ENCODE assay signal across 8 mouse cellular contexts in the genomic region with DNA sequence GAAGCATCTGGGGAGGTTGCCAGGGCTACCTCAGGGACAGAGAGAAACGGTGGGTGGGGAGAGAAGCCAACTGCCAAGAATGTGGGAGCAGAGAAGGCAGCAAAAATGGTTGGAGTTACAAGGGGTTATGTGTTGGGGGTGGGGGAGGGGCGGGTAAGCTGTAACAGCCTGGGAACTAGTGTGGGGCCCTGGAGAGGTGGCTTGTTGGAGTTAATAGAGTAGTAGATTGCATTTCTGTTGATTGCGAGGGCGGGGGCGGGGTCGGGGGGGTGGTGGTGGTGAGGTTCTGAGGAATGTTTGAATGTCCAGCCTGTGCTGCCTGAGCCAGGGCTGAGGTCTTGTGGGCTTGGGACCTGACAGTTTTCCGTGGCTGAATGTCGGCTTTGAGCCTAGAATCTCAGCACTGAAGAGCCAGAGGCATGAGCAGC. TPM values are rescaled to one million over a fixed set of nuclear protein-coding genes. Genes with fewer than 3 reads are reported as not detected.
DNase-seq lines count a peak whose midpoint lies in the region; ATAC-seq lines count a peak whose summit lies in the region.

No protein-coding gene starts in this region.

- intact Hi-C loops in heart, postnatal 14 days (cut with DNase I): no loop called here

- H3K27me3 ChIP-seq in heart, embryonic 16.5 days (ENCODE audit: control insufficient read depth, insufficient read depth, low read length): no peaks in the 10 kb centered on the region
- no peaks in the 10 kb centered on the region for H3K27me3 ChIP-seq in midbrain, embryonic 10.5 days (ENCODE audit: low read depth, poor library complexity, severe bottlenecking)

- peak overlapping the region; percentile 14; the same call in 1 of the 2 replicates for H3K4me3 ChIP-seq in heart, embryonic 16.5 days (ENCODE audit: low read length)
- H3K4me3 ChIP-seq in midbrain, embryonic 10.5 days: no peak overlapping the region

- H3K4me1 ChIP-seq in heart, embryonic 16.5 days (ENCODE audit: control insufficient read depth, insufficient read depth, low read length): peaks cover 18% of the 10 kb centered on the region
- peaks cover 24% of the 10 kb centered on the region for H3K4me1 ChIP-seq in midbrain, embryonic 10.5 days

- ATAC-seq in heart, embryonic 16.5 days (replicated peaks; ENCODE audit: extremely low read depth, insufficient read depth, low FRiP score): 0 out of 2 replicates have a peak, but pooled peaks have one; percentile 55

- peak overlapping the region; percentile 37 for H3K4me2 ChIP-seq in heart, embryonic 16.5 days (ENCODE audit: low read depth, low read length)

- no peak overlapping the region for H3K27ac ChIP-seq in heart, embryonic 16.5 days (ENCODE audit: low read length)
- peak overlapping the region; percentile 46; the same call in 1 of the 2 replicates for H3K27ac ChIP-seq in midbrain, embryonic 10.5 days (replicated peaks)

- H3K9me3 ChIP-seq in heart, embryonic 16.5 days (replicated peaks; ENCODE audit: control insufficient read depth, low read length): peaks cover 4% of the 10 kb centered on the region; the same call in 1 of the 2 replicates
- peaks cover 5% of the 10 kb centered on the region; the same call in 1 of the 2 replicates for H3K9me3 ChIP-seq in midbrain, embryonic 10.5 days (replicated peaks)

- H3K36me3 ChIP-seq in heart, embryonic 16.5 days (ENCODE audit: control insufficient read depth, insufficient read depth): peaks cover 6% of the 10 kb centered on the region
- peaks cover 35% of the 10 kb centered on the region for H3K36me3 ChIP-seq in midbrain, embryonic 10.5 days

- WGBS in heart, embryonic 16.5 days: 23% methylated on average over 8 of the region's 8 CpGs
- 38% methylated on average over 8 of the region's 8 CpGs for WGBS in midbrain, embryonic 10.5 days

- no peak overlapping the region for H3K9ac ChIP-seq in heart, embryonic 16.5 days (ENCODE audit: low read length)

- no peak for DNase-seq in heart, postnatal 14 days
- DNase-seq in ZHBTc4 (ENCODE audit: low read depth, low spot score): peak; percentile 65
- peak; percentile 49 for DNase-seq in forelimb bud, embryonic 11.5 days (ENCODE audit: low read depth, low spot score)
- DNase-seq in midbrain, embryonic 10.5 days (ENCODE audit: low spot score): peak; percentile 23
- no peak for DNase-seq in left cerebral cortex, adult 18-20 months (ENCODE audit: low spot score in 2 of 2)
- DNase-seq in gastrocnemius, postnatal 4 days (ENCODE audit: low spot score in 2 of 2): no peak
- DNase-seq in cerebellum, postnatal 36 days: no peak

RNA-seq across cellular contexts. Expression of gene Cwc27, which starts 5.5 kb away (rescaled TPM):
- polyA plus RNA-seq in heart, embryonic 16.5 days (2015; fragmentation: Nextera tagmentation; extraction: Ambion mirVana): 20.7 and 23.4 TPM in 2 replicates
- total RNA-seq in heart, postnatal 14 days (2021): 10 to 100 TPM; 17.1 to 17.3 TPM
- polyA plus RNA-seq in midbrain, embryonic 10.5 days (2016; fragmentation: Nextera tagmentation; extraction: Ambion mirVana): 34.1 and 35.5 TPM in 2 replicates
- 10 to 100 TPM; 19.3 to 19.7 TPM for total RNA-seq in left cerebral cortex, adult 18-20 months (2021)
- 10 to 100 TPM; 20.1 to 22.6 TPM for total RNA-seq in gastrocnemius, postnatal 4 days (2021)

RNA-seq across cellular contexts. Expression of gene Srek1ip1, which starts 30.1 kb away (rescaled TPM):
- 15.1 and 17.8 TPM in 2 replicates for polyA plus RNA-seq in heart, embryonic 16.5 days (2015; fragmentation: Nextera tagmentation; extraction: Ambion mirVana)
- 10 to 100 TPM; 20.0 to 21.9 TPM for total RNA-seq in heart, postnatal 14 days (2021)
- 20.6 and 22.0 TPM in 2 replicates for polyA plus RNA-seq in midbrain, embryonic 10.5 days (2016; fragmentation: Nextera tagmentation; extraction: Ambion mirVana)
- 10 to 100 TPM; 18.8 to 20.7 TPM for total RNA-seq in left cerebral cortex, adult 18-20 months (2021)
- 10 to 100 TPM; 14.7 to 15.8 TPM for total RNA-seq in gastrocnemius, postnatal 4 days (2021)

RNA-seq across cellular contexts. Expression of gene Shisal2b, which starts 41.3 kb away (rescaled TPM):
- not detected in 2 replicates for polyA plus RNA-seq in heart, embryonic 16.5 days (2015; fragmentation: Nextera tagmentation; extraction: Ambion mirVana)
- total RNA-seq in heart, postnatal 14 days (2021): not detected
- polyA plus RNA-seq in midbrain, embryonic 10.5 days (2016; fragmentation: Nextera tagmentation; extraction: Ambion mirVana): 0.37 and 0.73 TPM in 2 replicates
- under 1 TPM in 1 of 2 experiments, not detected in 1; 0.35 TPM for total RNA-seq in left cerebral cortex, adult 18-20 months (2021)
- not detected for total RNA-seq in gastrocnemius, postnatal 4 days (2021)

Comparison
In these comparisons a context has a peak if more than half of its experiments do, and no peak if none do; other contexts are left out.
1. DNase-seq: peak in ZHBTc4 (single experiment), forelimb bud, embryonic 11.5 days (single experiment) and midbrain, embryonic 10.5 days (single experiment); none in heart, postnatal 14 days (0 of 2), left cerebral cortex, adult 18-20 months (0 of 2), gastrocnemius, postnatal 4 days (0 of 2) and cerebellum, postnatal 36 days (0 of 2).